12 mouse cellular contexts compared by ENCODE assay signal in the genomic region with DNA sequence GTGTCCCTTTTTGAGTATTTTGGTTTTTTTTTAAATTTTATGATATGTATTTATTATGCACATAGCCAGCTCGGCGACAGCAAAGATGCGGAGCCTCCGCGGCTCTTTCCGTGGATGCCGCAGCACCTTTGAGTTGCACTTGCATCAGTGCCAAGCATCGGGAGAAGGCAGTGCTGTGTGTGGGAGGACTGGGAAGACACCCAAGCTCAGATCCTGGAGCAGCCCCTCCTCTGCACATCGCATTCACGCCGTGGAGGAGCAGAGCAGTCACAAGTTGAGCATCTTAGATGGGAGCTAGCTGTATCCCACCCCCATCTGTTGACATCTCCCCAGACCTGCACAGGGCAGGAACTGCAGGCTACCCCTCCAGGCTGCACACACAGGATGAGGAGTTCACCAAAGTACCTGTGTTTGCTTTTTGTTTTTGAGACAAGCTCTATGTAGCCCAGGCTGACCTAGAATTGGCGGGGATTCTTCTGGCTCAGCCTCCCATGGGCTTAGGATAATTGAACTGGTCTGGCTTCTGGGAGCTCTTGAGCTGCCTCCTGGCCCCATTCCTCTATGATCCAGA. TPM values are rescaled to one million over a fixed set of nuclear protein-coding genes. Genes with fewer than 3 reads are reported as not detected.
DNase-seq lines count a peak whose midpoint lies in the region; ATAC-seq lines count a peak whose summit lies in the region.
"Had no signal": no experiment of that assay in that cellular context is flagged by ENCODE, and none has a peak within 500 bp of the region (broad histone marks: within the 10 kb centered on the region; RNA-seq: fewer than 3 reads in every experiment).

No protein-coding gene starts in this region.

- no peak overlapping the region for H3K4me2 ChIP-seq in heart, embryonic 11.5 days
- no peak overlapping the region for H3K4me2 ChIP-seq in hindbrain, embryonic 13.5 days
- no peak overlapping the region for H3K4me2 ChIP-seq in midbrain, embryonic 13.5 days (replicated peaks)
- H3K4me2 ChIP-seq: liver, embryonic 15.5 days; neural tube, embryonic 13.5 days had no signal

- H3K9ac ChIP-seq in heart, embryonic 11.5 days (ENCODE audit: low read depth, low read length) = no peak overlapping the region
- no peak overlapping the region for H3K9ac ChIP-seq in hindbrain, embryonic 13.5 days
- H3K9ac ChIP-seq in midbrain, embryonic 13.5 days (replicated peaks) = no peak overlapping the region
- H3K9ac ChIP-seq: liver, embryonic 15.5 days; neural tube, embryonic 13.5 days had no signal

- no peak overlapping the region for H3K27ac ChIP-seq in heart, embryonic 11.5 days (ENCODE audit: low read depth, low read length)
- H3K27ac ChIP-seq in hindbrain, embryonic 13.5 days = no peak overlapping the region
- no peak overlapping the region for H3K27ac ChIP-seq in midbrain, embryonic 13.5 days
- H3K27ac ChIP-seq: liver, embryonic 15.5 days; neural tube, embryonic 13.5 days had no signal

- DNase-seq in cerebellum, postnatal 4 days (ENCODE audit: low spot score in 2 of 2) = no peak
- DNase-seq in brain, adult 2 months (ENCODE audit: low read depth, low spot score) = peak; percentile 96
- DNase-seq in frontal cortex, postnatal 10 days (ENCODE audit: low spot score in 2 of 2) = peak; percentile 65 to 77
- peak; percentile 82 to 96 for DNase-seq in left cerebral cortex, postnatal 25 days (ENCODE audit: low spot score in 2 of 2)
- DNase-seq: thymus, adult 18-20 months had no signal

- WGBS in heart, embryonic 11.5 days (ENCODE audit: insufficient replicate concordance) = 81% methylated on average over 12 of the region's 12 CpGs
- 81% methylated on average over 12 of the region's 12 CpGs for WGBS in hindbrain, embryonic 13.5 days
- 85% methylated on average over 12 of the region's 12 CpGs for WGBS in midbrain, embryonic 13.5 days

- intact Hi-C loops in left cerebral cortex, postnatal 25 days (cut with DNase I) = no loop called here

- H3K27me3 ChIP-seq in heart, embryonic 11.5 days (ENCODE audit: control insufficient read depth, insufficient read depth, low read length) = no peaks in the 10 kb centered on the region
- H3K27me3 ChIP-seq in hindbrain, embryonic 13.5 days = no peaks in the 10 kb centered on the region
- H3K27me3 ChIP-seq in midbrain, embryonic 13.5 days = no peaks in the 10 kb centered on the region
- H3K27me3 ChIP-seq: liver, embryonic 15.5 days; neural tube, embryonic 13.5 days had no signal

- no peak overlapping the region for H3K4me3 ChIP-seq in heart, embryonic 11.5 days (ENCODE audit: low read depth, low read length)
- H3K4me3 ChIP-seq in hindbrain, embryonic 13.5 days = no peak overlapping the region
- no peak overlapping the region for H3K4me3 ChIP-seq in midbrain, embryonic 13.5 days (replicated peaks)
- H3K4me3 ChIP-seq: liver, embryonic 15.5 days; neural tube, embryonic 13.5 days had no signal

- peaks cover 11% of the 10 kb centered on the region for H3K4me1 ChIP-seq in heart, embryonic 11.5 days (ENCODE audit: control insufficient read depth, insufficient read depth, low read length)
- no peaks in the 10 kb centered on the region; the same call in none of the 2 replicates for H3K4me1 ChIP-seq in hindbrain, embryonic 13.5 days (replicated peaks)
- 0 out of 2 replicates have a peak, but pooled peaks cover 3% of the 10 kb centered on the region for H3K4me1 ChIP-seq in midbrain, embryonic 13.5 days (replicated peaks)

- H3K9me3 ChIP-seq in heart, embryonic 11.5 days (replicated peaks; ENCODE audit: control insufficient read depth, low read length) = no peaks in the 10 kb centered on the region
- no peaks in the 10 kb centered on the region for H3K9me3 ChIP-seq in hindbrain, embryonic 13.5 days
- no peaks in the 10 kb centered on the region for H3K9me3 ChIP-seq in midbrain, embryonic 13.5 days
- H3K9me3 ChIP-seq: liver, embryonic 15.5 days; neural tube, embryonic 13.5 days had no signal

- H3K36me3 ChIP-seq in heart, embryonic 11.5 days (ENCODE audit: control insufficient read depth, insufficient read depth, low read length) = peaks cover 15% of the 10 kb centered on the region
- H3K36me3 ChIP-seq in hindbrain, embryonic 13.5 days = peaks cover 34% of the 10 kb centered on the region
- peaks cover 33% of the 10 kb centered on the region for H3K36me3 ChIP-seq in midbrain, embryonic 13.5 days

- peak; percentile 42; the same call in 1 of the 2 replicates for ATAC-seq in cerebellum, adult (ENCODE audit: insufficient number of reproducible peaks, low FRiP score, low TSS enrichment)
- no peak for ATAC-seq in heart, embryonic 11.5 days (replicated peaks; ENCODE audit: insufficient number of reproducible peaks, low FRiP score, low TSS enrichment)
- no peak for ATAC-seq in hindbrain, embryonic 13.5 days (ENCODE audit: low FRiP score)
- no peak for ATAC-seq in midbrain, embryonic 13.5 days
- ATAC-seq: intestine, postnatal 0 days had no signal

RNA-seq across cellular contexts. Expression of a gene that starts 15.7 kb away (rescaled TPM):
- 1 to 10 TPM; 8.4 to 8.7 TPM for total RNA-seq in left cerebral cortex, postnatal 25 days (2021)
- polyA plus RNA-seq in heart, embryonic 11.5 days (2014; fragmentation: Nextera tagmentation; extraction: Ambion mirVana) = 0.74 TPM in 1 of 2 replicates, not detected in the other
- polyA plus RNA-seq in hindbrain, embryonic 13.5 days (2015; fragmentation: Nextera tagmentation; extraction: Ambion mirVana) = 1.4 and 2.3 TPM in 2 replicates
- polyA plus RNA-seq in midbrain, embryonic 13.5 days (2015; fragmentation: Nextera tagmentation; extraction: Ambion mirVana) = 0.89 and 1.2 TPM in 2 replicates

RNA-seq across cellular contexts. Expression of a gene that starts 38.0 kb away (rescaled TPM):
- 10 to 100 TPM in 1 of 2 experiments, 1 to 10 TPM in 1; 9.5 to 10.1 TPM for total RNA-seq in left cerebral cortex, postnatal 25 days (2021)
- polyA plus RNA-seq in heart, embryonic 11.5 days (2014; fragmentation: Nextera tagmentation; extraction: Ambion mirVana) = 5.5 and 5.9 TPM in 2 replicates
- polyA plus RNA-seq in hindbrain, embryonic 13.5 days (2015; fragmentation: Nextera tagmentation; extraction: Ambion mirVana) = 3.2 and 3.3 TPM in 2 replicates
- polyA plus RNA-seq in midbrain, embryonic 13.5 days (2015; fragmentation: Nextera tagmentation; extraction: Ambion mirVana) = 4.6 and 4.7 TPM in 2 replicates

RNA-seq across cellular contexts. Expression of a gene that starts 43.4 kb away (rescaled TPM):
- 10 to 100 TPM; 66.4 to 76.3 TPM for total RNA-seq in left cerebral cortex, postnatal 25 days (2021)
- polyA plus RNA-seq in heart, embryonic 11.5 days (2014; fragmentation: Nextera tagmentation; extraction: Ambion mirVana) = 14.2 and 14.4 TPM in 2 replicates
- 30.4 and 36.6 TPM in 2 replicates for polyA plus RNA-seq in hindbrain, embryonic 13.5 days (2015; fragmentation: Nextera tagmentation; extraction: Ambion mirVana)
- polyA plus RNA-seq in midbrain, embryonic 13.5 days (2015; fragmentation: Nextera tagmentation; extraction: Ambion mirVana) = 18.0 and 30.1 TPM in 2 replicates

RNA-seq across cellular contexts. Expression of a gene that starts 43.5 kb away (rescaled TPM):
- 100 to 1,000 TPM; 460 to 480 TPM for total RNA-seq in left cerebral cortex, postnatal 25 days (2021)
- polyA plus RNA-seq in heart, embryonic 11.5 days (2014; fragmentation: Nextera tagmentation; extraction: Ambion mirVana) = 159 and 197 TPM in 2 replicates
- polyA plus RNA-seq in hindbrain, embryonic 13.5 days (2015; fragmentation: Nextera tagmentation; extraction: Ambion mirVana) = 318 and 320 TPM in 2 replicates
- 271 and 280 TPM in 2 replicates for polyA plus RNA-seq in midbrain, embryonic 13.5 days (2015; fragmentation: Nextera tagmentation; extraction: Ambion mirVana)

Comparison
In these comparisons a context has a peak if more than half of its experiments do, and no peak if none do; other contexts are left out.
1. DNase-seq: peak in brain, adult 2 months (single experiment), frontal cortex, postnatal 10 days (2 of 2) and left cerebral cortex, postnatal 25 days (2 of 2); none in cerebellum, postnatal 4 days (0 of 2).